ENCODE assay signal across 19 mouse cellular contexts in genomic region chr16:29985126-29985931, GRCm38 (mm10).
A peak's percentile ranks its signal among the peaks of the same experiment; 100 is the strongest.
DNase-seq lines count a peak whose midpoint lies in the region; TF ChIP-seq lines count a peak whose summit lies in the region.
"Had no signal": no experiment of that assay in that cellular context is flagged by ENCODE, and none has a peak within 500 bp of the region (broad histone marks: within the 10 kb centered on the region; RNA-seq: fewer than 3 reads in every experiment).

No protein-coding gene starts in this region.

- H3K9ac ChIP-seq in liver, adult 2 months (ENCODE audit: low read depth, low read length) = no peak overlapping the region
- H3K9ac ChIP-seq: embryonic facial prominence, embryonic 13.5 days; forebrain, embryonic 13.5 days; forebrain, postnatal 0 days; heart, embryonic 15.5 days; hindbrain, embryonic 13.5 days had no signal

- no peak overlapping the region for H3K27ac ChIP-seq in liver, adult 2 months (replicated peaks; ENCODE audit: insufficient read depth, low read depth, low read length)
- H3K27ac ChIP-seq: embryonic facial prominence, embryonic 13.5 days; forebrain, embryonic 13.5 days; heart, adult 2 months; heart, embryonic 15.5 days; hindbrain, embryonic 13.5 days had no signal

- no peaks in the 10 kb centered on the region for H3K36me3 ChIP-seq in liver, adult 2 months (ENCODE audit: control insufficient read depth, insufficient read depth, low read length)
- H3K36me3 ChIP-seq: embryonic facial prominence, embryonic 13.5 days; heart, embryonic 15.5 days; hindbrain, embryonic 13.5 days had no signal

- peaks cover 18% of the 10 kb centered on the region for H3K4me1 ChIP-seq in liver, adult 2 months (ENCODE audit: control insufficient read depth, insufficient read depth, low read length)
- H3K4me1 ChIP-seq: hindbrain, embryonic 13.5 days had no signal

- DNase-seq in frontal cortex, adult 2 months (ENCODE audit: extremely low spot score in 1 of 2, low spot score in 1 of 2) = peak; percentile 46 to 63
- DNase-seq in frontal cortex, postnatal 10 days (ENCODE audit: low spot score in 2 of 2) = no peak
- DNase-seq in liver, adult 2 months (ENCODE audit: extremely low read depth, low read depth, low spot score) = peak; percentile 96
- DNase-seq in liver = no peak
- peak; percentile 28 for DNase-seq in right cerebral cortex, postnatal 25 days
- no peak for DNase-seq in right cerebral cortex, adult 2 months (ENCODE audit: low spot score in 2 of 2)
- no peak for DNase-seq in layer of hippocampus, postnatal 14 days (ENCODE audit: low spot score in 2 of 2)
- DNase-seq: adrenal gland, postnatal 10 days; cerebellum, adult 11-12 months; cerebellum, adult 9-10 months; cerebellum, postnatal 25 days; gastrocnemius, postnatal 14 days; heart, adult 2 months; heart, postnatal 14 days had no signal

- H3K79me2 ChIP-seq in liver, adult 2 months (ENCODE audit: control insufficient read depth, insufficient read depth, low read length) = no peaks in the 10 kb centered on the region

- 39% methylated on average over 11 of the region's 11 CpGs for WGBS in liver, adult 2 months

- no peak for TF ChIP-seq CTCF in liver, adult 2 months (IDR thresholded peaks at IDR 0.05; ENCODE audit: low read depth, low read length)

- no peak for TF ChIP-seq POLR2A in liver, adult 2 months (IDR thresholded peaks at IDR 0.05; ENCODE audit: extremely low read depth, insufficient read depth, low read length)

- H3K4me3 ChIP-seq in liver, adult 2 months (ENCODE audit: insufficient read depth, low read depth, low read length) = no peak overlapping the region
- H3K4me3 ChIP-seq: embryonic facial prominence, embryonic 13.5 days; forebrain, embryonic 13.5 days; heart, adult 2 months; heart, embryonic 15.5 days; hindbrain, embryonic 13.5 days had no signal

- no peaks in the 10 kb centered on the region for H3K27me3 ChIP-seq in liver, adult 2 months (ENCODE audit: control insufficient read depth, insufficient read depth, low read length)
- H3K27me3 ChIP-seq: embryonic facial prominence, embryonic 13.5 days; heart, embryonic 15.5 days had no signal

Comparison
In these comparisons a context has a peak if more than half of its experiments do, and no peak if none do; other contexts are left out.
1. DNase-seq: peak in frontal cortex, adult 2 months (2 of 2), liver, adult 2 months (single experiment) and right cerebral cortex, postnatal 25 days (single experiment); none in frontal cortex, postnatal 10 days (0 of 2), liver (single experiment), right cerebral cortex, adult 2 months (0 of 2) and layer of hippocampus, postnatal 14 days (0 of 2).